Mouse (Mus musculus) skeletal muscle tissue, adult 2 months (tissue): ENCODE measurements at regions not wholly inside any gene's neighbourhood (a gene's known extent, or its start where the extent isn't known, plus 50 kb on each side); places are given as distances from the start of the nearest gene placed in this dataset.

Experiments
- DNase-seq: peaks from one replicate; pipeline ENCODE4 v3.0.0-alpha.2; 2012; ENCODE audit warnings: low read depth, low spot score

DNA sequence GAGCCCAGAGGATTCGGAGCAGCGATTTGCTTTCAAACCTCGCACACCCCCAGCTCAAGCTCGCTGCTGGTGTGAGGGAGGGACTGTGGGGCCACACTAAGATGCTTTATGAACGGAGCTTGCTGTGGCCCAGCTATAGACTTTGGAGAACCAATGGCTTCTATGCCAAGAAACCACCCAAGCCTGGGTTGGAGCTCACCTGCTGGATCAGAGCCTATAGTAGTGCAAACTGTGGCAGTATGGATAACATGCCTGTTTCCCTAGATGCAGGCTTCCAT is 142.5 kb upstream of the A230072I06Rik start:
- no peak for DNase-seq

DNA sequence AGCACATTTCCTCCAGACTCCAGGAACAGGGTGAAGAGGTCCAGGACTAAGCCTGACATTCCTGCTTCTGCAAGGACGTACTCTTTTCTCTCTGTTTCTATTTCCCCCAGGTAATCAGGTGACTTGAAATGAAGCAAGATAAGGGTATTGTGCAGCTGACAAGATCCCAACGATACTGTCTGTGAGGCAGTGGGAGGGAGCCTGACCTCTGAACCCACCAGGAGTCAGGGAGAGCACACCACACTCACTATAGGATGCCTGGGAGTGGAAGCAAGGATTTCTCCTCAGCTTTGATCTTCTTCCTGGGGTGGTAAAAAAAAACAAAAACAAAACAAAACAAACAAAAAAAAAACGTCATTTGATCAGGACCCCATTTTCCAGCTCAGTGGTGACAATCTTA is 141.1 kb upstream of the A230072I06Rik start:
- no peak for DNase-seq

DNA sequence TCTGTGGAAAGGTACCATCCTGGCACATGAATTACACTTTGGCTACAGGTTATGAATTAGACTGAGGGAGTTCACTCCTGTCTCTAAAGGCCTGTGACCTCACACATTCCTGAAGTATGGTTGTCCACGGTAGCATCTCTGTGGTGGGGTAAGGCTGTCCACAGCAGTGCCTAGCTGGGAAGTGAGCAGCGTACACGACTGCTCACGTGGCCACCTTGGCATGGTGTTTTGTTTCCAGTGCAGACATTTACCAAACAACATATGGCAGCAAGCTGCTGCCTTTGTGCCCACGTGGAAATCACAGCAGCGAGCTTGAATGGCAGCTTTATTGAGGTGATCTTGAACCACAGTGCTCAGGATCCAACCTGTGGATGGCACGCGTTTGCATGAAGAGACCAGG is 140.7 kb upstream of the A230072I06Rik start:
- DNase-seq: no peak

DNA sequence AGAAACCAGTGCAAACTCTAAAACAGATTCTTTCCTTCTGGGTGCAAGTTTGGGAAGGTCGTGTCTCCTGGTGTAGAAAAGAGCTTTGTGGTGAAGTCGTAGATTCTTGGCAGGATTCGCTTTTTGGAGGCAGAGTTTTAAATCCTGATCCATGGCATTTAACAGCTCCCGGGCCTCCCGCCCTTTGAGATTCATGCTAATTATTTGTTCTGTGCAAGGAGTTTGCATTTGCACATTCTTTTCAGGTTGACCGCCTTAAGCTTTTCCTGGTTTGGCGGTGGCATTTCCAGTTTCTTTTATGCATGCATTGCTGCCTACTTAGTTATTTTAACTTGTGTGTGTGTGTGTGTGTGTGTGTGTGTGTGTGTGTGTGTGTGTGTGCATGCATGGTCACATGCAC is 126.9 kb upstream of the A230072I06Rik start:
- no peak for DNase-seq

DNA sequence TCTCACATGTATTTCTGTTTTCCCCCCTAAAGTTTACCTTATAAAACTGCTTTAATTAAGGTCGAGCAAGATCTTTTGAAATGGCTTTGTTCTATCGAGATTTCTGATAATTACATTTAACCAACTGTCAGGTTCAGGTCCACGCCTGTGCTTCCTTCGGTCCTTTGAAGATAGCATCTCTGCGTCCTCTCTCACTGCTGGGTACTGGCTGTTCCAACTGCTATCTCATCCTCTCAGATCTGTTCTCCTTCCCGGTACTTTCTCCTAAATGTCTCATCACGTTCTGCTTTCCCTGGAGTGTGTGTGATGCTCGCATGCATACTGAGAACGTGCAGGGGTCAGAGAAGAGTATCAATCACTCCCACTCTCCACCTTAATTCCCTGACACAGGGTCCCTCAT is 125.8 kb upstream of the A230072I06Rik start:
- DNase-seq: no peak

DNA sequence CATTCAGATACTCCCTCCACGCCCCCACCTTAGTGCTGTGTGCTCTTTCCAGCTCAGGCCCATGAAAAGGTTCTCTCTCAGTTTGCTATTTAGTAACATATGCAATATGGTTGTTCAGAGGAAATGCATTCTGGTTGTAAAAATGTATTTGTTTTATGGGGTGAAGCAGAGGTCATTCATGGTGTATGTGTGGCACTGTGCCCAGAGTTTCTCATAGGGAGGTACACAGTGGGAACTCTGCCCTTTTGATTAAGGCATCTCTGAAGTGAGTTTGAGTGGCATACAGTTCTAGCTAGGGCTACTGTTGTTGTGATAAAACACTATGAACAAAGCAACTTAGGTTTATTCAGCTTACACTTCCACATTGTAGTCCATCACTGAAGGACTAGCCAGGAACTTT is 121.7 kb upstream of the A230072I06Rik start:
- DNase-seq: no peak

DNA sequence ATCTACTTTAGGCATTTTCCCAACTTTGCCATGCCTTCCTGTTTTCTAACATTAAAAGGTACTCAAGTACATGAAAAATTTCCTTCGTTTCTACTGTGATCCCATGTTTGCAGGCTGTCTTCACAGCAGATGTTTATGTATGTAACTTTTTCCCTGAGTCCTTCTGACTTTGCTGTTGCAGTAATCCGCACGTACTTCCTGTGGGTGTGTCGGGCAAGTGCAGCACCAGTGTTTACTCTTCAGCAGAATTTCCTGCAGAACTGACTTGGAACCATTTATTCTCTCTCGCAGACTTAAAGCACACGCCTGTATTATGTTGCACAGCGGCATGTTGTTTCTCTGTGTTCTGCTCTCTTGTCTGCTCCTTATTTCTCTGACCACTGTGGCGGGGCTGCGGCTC is 120.4 kb upstream of the A230072I06Rik start:
- no peak for DNase-seq

DNA sequence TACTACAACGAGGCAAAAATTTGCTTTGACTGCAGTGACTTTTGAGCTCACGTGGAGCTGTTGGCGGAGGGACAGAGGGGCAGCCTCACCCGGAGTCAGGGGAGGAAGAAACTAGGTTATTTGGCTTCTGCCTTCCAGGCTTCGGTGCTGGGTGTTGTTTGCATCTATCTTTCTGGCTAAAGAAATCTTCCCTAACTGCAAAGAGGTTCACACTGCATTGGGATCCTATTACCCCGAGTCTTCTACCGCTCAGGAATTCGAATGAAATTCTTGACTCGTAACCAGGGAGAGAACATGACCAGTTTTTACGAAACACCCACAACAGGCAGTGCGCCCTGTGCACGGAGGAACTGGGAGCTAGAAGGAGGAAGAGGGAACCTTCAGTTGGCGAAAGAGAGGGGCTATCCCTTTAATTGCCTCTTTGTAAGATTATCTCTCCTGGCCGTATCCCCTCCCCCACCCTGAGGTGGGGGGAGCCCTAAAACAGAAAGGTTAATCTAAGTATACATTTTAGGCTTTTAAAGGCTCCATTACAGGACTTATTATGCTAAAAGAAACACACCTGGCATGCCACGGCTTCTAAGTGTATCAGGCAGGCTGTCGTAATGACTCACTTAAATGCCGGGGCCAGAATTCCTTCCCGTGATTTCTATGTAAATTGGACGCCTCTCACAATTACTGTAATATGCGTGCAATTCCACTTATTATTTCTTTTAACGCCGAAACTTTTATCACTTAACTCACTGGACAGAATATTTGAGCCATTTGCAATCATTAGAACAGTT is 115.5 kb upstream of the A230072I06Rik start:
- no peak for DNase-seq

DNA sequence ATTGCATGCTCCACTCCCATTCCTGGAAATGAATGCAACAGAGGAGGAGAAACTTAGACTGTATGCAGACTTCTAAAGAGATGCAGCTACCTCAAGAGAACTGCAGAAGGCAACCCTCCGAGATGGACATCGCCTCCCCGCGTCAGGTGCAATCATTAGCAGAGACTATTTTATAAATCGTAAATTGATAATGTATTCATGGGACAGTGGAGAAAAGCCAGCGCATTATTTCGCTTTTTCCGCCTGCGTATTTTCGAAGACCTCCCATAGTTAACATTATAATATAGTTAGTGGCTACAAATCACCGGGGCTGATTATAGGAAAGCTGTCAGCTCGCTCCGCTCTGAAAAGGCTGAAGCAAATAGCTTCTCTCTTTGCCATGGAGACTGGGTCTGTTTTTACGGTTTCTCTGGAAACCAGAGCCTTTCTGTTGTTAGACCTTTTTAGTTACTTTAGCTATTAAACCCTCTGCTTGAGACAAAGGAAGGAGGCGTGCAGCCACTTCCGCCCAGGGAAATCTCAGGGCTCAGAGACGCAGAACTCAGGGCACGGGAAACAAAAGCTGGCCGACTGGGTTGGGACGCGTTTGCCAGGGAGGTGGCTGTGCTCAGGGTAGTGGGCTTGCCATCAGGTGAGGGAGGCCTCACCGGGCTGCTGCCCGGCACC is 113.0 kb upstream of the A230072I06Rik start:
- DNase-seq: no peak

DNA sequence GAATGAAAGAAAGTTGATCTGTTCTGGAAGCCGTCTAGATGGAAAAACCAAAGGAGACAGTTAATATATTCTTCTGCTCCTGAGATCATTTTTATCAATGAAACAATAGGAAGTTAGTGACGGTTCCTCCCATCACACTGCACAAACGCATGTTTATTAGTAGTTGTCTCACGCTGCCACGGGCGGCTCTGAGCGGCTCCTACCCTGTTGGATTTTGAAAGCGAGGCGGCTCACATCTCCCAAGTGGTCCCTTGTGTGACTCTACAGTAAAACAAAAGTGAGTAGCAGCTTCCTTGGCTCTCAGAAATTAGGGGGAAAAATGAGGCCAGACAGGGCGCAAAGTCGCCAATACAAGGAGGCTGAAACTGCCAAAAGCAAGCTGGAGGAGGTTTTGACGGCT is 106.8 kb upstream of the A230072I06Rik start:
- no peak for DNase-seq

DNA sequence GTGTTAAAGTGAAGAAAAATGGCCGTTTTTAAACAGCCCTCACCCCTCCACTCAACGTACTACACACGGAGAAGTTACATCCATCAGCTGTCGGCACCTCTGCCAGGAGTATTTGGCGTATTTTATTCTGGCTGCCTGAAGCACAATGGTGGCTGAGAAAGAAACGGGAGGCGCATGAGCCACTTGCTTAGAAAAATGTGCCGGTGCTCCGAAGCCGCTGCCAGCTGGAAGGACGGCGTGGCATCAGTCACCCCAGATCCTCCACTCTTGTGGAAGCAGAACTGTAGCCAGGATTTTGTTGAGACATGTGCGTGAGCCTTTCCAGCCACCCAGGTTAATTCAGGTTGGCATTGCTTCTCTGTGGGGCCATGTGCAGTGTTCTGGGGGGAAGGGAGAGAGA is 103.1 kb upstream of the A230072I06Rik start:
- DNase-seq: no peak

DNA sequence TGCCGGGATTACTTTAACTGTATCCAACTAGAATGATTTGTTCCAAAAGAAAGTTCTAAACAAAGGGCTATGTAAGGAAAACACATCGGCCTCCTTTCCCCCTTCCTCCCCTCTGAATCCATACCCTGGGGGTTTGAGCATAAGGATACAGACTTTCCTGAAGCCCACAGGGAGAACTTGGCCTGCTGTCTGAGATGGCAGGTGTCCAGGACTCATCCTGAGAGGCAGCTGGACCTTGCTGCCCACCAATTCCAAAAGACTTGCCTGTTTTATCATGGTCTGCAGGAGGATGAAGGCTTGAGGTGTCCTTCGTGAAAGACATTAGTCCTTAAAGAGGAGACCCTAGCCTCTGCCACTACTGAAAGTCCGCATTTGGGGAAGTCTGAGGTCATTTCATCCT is 94.0 kb upstream of the A230072I06Rik start:
- DNase-seq: no peak

DNA sequence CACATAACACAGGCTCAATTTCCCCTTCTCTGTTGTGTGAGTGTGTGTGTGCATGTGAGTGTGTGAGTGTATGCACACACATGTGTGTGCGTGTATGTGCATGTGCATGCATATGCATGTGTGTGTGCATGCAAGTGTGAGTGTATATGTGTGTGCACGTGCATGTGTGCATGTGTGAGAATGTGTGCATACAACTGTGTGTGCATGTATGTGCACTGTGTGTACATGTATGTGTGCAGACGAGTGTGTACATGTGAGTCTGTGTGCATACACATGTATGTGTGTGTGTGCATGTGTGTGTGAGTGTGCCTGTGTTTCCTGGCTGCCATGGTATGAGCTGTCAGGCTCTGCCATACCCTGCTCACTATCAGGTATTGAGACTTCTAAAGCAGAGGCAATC is 91.3 kb upstream of the A230072I06Rik start:
- DNase-seq: no peak

DNA sequence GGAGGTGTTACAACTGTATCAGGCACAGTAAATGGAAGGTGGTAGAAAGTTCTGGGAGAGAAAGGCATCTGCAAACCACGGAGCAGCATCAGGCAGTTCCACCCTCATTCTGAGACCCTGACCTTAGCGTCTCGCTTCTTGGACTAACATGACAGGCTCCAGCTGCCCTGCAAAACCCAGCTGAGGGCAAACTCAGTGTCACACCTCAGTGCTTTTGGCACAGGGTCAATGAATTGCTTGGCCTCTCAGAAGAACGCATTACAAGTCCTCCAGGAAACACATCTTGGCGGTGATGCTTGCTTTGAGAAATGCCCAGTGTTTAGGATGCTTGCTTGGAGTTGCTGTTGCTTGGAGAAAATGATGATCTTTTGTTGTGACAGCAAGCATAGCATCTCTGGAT is 90.2 kb upstream of the A230072I06Rik start:
- DNase-seq: no peak

DNA sequence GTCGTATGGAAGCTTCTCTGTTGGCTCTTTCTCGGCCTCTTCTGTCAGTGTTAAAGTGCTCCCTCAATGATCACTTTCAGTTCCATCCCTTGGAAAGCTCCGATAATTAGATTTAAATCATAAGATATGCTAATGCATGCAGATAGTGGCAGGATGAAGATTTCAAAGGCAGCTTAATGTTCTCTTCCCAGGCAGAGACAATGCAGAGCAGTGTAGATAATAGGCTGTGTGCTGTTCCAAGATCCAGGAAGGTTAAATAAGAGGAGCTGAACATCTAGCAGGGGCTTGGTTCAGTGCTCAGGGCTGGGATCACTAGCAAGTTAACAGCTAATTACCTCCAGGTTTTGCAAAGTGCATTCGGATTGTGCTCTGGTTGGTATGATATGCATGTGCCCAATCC is 89.7 kb upstream of the A230072I06Rik start:
- no peak for DNase-seq

DNA sequence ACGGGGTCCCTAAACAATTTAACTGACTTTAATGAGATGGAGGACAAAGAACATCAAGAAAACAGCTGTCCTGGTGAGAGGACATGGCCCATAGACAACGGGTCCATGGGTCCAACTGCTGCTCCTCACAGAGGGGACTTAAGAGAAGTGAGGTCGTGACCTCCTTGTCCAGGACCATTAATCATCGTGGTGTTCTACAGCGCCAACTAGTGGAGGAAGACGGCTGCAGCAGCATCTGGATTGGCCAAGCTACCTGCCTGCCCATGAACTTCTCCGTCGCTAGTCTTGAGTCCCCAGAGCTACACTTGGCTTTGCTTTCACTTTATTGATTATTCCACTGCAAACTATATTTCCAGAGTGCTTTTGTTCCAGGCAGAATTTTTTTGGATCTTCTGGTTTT is 86.6 kb upstream of the A230072I06Rik start:
- DNase-seq: no peak

DNA sequence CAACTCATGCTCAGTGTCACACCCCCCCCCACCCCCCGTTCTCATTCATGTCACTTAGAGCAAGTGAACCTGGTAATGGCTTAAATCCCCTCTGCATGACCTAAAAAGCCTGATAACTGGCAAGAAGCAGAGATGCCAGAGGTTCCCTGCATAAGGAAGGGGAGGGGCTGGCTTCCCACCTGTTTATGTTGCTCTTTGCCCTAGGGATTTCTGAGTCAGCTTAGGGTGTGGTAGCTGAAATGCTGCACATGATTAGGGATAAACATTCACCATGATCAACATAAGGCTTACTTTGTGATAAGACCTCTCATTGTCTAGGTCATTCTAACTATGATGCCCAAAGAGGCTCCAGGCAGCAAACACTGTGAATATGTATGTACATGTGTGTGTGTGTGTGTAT is 72.7 kb upstream of the A230072I06Rik start:
- DNase-seq: no peak

DNA sequence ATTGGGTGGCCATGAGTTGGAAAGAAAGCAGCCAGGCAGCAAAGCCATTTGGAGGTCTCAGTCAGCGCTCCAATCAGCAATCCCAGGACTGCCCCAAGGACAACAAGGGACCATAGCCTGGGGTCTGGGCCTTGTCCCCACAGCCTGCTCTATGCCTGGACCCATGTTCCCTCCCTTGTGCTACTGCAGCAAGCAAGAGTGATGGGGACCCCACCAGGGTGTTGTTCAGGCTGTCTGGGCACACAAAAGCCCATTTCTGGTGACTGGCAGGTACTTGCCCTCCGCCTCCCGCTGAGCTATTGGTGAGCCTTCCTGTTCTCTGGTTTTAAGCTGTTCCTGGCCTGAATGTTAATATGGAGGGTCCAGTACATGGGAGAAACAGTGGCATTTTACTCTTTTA is 71.2 kb upstream of the A230072I06Rik start:
- DNase-seq: no peak

DNA sequence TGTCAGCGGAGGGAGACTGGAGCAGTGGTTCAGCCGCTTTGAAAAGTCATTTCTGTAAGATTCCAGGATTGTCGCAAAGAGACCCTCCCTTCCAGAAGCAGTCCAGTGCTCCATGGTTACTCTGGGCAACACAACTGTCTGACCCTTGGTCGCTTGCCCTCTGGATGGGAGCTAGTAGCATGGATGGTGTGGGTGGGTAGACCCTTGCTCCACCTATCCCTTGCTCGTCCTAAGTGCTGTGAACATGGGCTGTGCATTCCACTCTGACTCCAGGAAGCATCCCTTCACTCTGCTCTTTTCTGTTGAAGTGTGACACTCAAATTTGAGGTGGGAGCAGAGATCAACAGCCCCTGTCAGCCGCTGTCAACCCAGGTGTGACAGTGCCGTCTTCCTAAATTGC is 64.8 kb upstream of the A230072I06Rik start:
- DNase-seq: no peak

DNA sequence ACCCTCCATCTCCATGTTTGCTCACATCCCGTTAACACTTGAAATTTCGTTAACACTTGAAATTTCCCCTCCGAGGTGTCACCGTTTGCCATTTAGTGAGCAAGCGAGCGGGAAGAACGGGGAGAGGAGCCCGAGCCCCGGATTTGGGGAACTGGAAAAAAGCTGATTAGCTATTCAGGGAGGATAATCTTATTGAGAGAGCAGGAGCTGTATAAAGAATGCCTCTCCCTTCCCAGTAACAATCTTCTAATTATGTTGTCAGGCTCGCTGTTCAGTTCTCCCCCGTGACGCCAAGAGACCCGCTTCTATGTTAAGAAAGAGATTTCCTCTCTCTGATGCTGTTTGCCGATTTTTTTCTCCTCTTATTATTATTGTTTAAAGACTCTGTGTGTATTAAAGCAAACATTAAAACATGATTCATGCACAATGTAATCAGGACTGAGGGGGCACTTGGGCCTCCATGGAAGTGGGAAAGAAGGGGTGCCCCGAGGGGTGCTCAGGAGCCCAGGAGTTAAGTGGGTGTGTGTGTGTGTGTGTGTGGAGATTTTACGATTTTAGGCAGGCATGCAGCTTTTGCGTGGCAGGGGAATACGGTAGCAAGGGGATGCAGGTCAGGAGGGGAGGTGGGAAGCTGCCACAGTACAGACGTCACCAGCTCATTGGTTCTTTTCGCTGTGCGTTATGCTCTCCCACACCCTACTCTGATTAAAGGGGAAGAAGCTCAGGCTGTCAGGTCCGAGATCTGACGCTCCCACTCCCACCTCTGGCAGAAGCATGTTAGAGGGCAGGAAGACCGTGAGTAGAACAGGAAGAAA is 64.2 kb upstream of the A230072I06Rik start:
- DNase-seq: no peak

DNA sequence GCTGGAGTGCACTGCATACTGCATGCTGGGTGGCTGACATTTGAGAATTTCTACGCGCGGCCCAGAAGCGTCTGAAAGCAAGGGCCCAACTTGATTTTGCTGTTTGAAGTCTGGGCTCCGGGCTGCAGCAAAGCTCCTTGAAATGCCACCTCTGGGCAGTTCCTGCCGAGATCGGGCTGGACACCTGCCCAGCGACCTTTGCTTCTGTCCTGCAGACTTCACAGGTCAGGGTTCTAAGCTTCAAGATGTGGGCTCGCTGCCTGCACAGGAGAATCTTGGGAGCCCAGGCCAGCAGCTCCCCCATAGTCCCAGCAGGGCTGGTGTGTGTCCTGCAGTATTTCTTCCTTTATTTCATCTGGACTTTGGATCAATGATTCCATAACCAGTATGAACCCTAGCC is 57.1 kb upstream of the A230072I06Rik start:
- DNase-seq: no peak

DNA sequence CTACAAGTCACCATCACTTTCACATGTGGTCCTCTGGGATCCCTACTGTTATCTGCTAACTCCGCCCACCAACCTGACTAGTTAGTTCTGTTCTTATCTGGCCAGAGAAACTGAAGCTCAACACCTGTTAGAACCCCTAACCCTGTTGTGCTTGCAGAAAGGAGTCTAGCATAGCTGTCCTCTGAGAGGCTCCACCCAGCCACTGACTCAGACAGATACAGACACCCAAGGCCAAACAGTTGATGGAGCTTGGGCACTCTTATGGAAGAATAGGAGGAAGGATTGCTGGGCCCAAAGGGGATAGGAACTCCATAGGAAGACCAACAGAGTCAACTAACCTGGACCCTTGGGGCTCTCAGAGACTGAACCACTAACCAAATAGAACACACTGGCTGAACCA is 55.2 kb upstream of the A230072I06Rik start:
- no peak for DNase-seq
